25 mouse cellular contexts compared by ENCODE assay signal in genomic region chr10:92651266-92651665, GRCm38 (mm10).
A peak's percentile ranks its signal among the peaks of the same experiment; 100 is the strongest.
DNase-seq lines count a peak whose midpoint lies in the region; ATAC-seq and TF ChIP-seq lines count a peak whose summit lies in the region.
"Had no signal": no experiment of that assay in that cellular context is flagged by ENCODE, and none has a peak within 500 bp of the region (broad histone marks: within the 10 kb centered on the region; RNA-seq: fewer than 3 reads in every experiment).

No protein-coding gene starts in this region.

- WGBS in cerebellum, adult 2 months: 49% methylated on average over 3 of the region's 3 CpGs
- WGBS in hindbrain, embryonic 10.5 days: 93% methylated on average over 3 of the region's 3 CpGs
- WGBS in hindbrain, embryonic 13.5 days: 92% methylated on average over 3 of the region's 3 CpGs
- WGBS in midbrain, embryonic 10.5 days: 89% methylated on average over 3 of the region's 3 CpGs
- 94% methylated on average over 3 of the region's 3 CpGs for WGBS in midbrain, embryonic 11.5 days

- DNase-seq in cerebellum, adult 2 months: peak; percentile 9 to 24
- no peak for DNase-seq in cerebellum, adult 11-12 months
- DNase-seq in cerebellum, postnatal 14 days: peak; percentile 51 to 56
- no peak for DNase-seq in cerebellum, adult 8-10 months
- no peak for DNase-seq in hindbrain, embryonic 10.5 days (ENCODE audit: low spot score)
- no peak for DNase-seq in midbrain, embryonic 10.5 days (ENCODE audit: low spot score)
- no peak for DNase-seq in midbrain, embryonic 11.5 days (ENCODE audit: low spot score, missing footprints)
- DNase-seq: adrenal gland, adult 8-10 months; adrenal gland, postnatal 25 days; embryo, embryonic 11 days; forebrain, postnatal 0 days; gastrocnemius, adult 2 months; gastrocnemius, postnatal 14 days; heart, adult 11 months; kidney, adult 11 months; kidney, adult 8-10 months had no signal

- no peak overlapping the region for H3K27ac ChIP-seq in cerebellum, adult 2 months (ENCODE audit: insufficient read depth, low read length)
- 0 out of 2 replicates have a peak overlapping the region, but pooled peaks have one; percentile 12 for H3K27ac ChIP-seq in hindbrain, embryonic 10.5 days
- no peak overlapping the region for H3K27ac ChIP-seq in hindbrain, embryonic 13.5 days
- 0 out of 2 replicates have a peak overlapping the region, but pooled peaks have one; percentile 2 for H3K27ac ChIP-seq in midbrain, embryonic 10.5 days (replicated peaks)
- H3K27ac ChIP-seq in midbrain, embryonic 11.5 days (ENCODE audit: low read depth, low read length): no peak overlapping the region
- H3K27ac ChIP-seq: embryonic facial prominence, embryonic 10.5 days; embryonic facial prominence, embryonic 13.5 days; gastrocnemius, adult 2 months; hindbrain, embryonic 15.5 days; intestine, embryonic 15.5 days had no signal

- H3K4me2 ChIP-seq in hindbrain, embryonic 13.5 days: no peak overlapping the region
- H3K4me2 ChIP-seq in midbrain, embryonic 11.5 days: no peak overlapping the region
- H3K4me2 ChIP-seq: embryonic facial prominence, embryonic 13.5 days; heart, embryonic 11.5 days; hindbrain, embryonic 15.5 days; intestine, embryonic 15.5 days had no signal

- no peak for TF ChIP-seq POLR2A in cerebellum, adult 2 months (IDR thresholded peaks at IDR 0.05; ENCODE audit: borderline replicate concordance, insufficient read depth, low read length)

- H3K4me3 ChIP-seq in cerebellum, adult 2 months (replicated peaks; ENCODE audit: insufficient read depth, low read depth, low read length): no peak overlapping the region
- H3K4me3 ChIP-seq in hindbrain, embryonic 10.5 days: no peak overlapping the region
- no peak overlapping the region for H3K4me3 ChIP-seq in hindbrain, embryonic 13.5 days
- no peak overlapping the region for H3K4me3 ChIP-seq in midbrain, embryonic 10.5 days
- no peak overlapping the region for H3K4me3 ChIP-seq in midbrain, embryonic 11.5 days (ENCODE audit: low read depth, low read length)
- H3K4me3 ChIP-seq: embryonic facial prominence, embryonic 10.5 days; embryonic facial prominence, embryonic 13.5 days; erythroblast, embryonic 14.5 days; gastrocnemius, adult 2 months; hindbrain, embryonic 15.5 days; intestine, embryonic 15.5 days had no signal

- no peaks in the 10 kb centered on the region for H3K4me1 ChIP-seq in cerebellum, adult 2 months (ENCODE audit: control insufficient read depth, insufficient read depth, low read length)
- peaks cover 11% of the 10 kb centered on the region for H3K4me1 ChIP-seq in hindbrain, embryonic 10.5 days (replicated peaks)
- H3K4me1 ChIP-seq in hindbrain, embryonic 13.5 days (replicated peaks): peaks cover 7% of the 10 kb centered on the region; the same call in 1 of the 2 replicates
- peaks cover 26% of the 10 kb centered on the region for H3K4me1 ChIP-seq in midbrain, embryonic 10.5 days
- 0 out of 2 replicates have a peak, but pooled peaks cover 3% of the 10 kb centered on the region for H3K4me1 ChIP-seq in midbrain, embryonic 11.5 days (ENCODE audit: control insufficient read depth, insufficient read depth, low read length)
- H3K4me1 ChIP-seq: intestine, embryonic 15.5 days had no signal

- H3K27me3 ChIP-seq in cerebellum, adult 2 months (ENCODE audit: control insufficient read depth, insufficient read depth, low read length): no peaks in the 10 kb centered on the region; the same call in 1 of the 2 replicates
- H3K27me3 ChIP-seq in hindbrain, embryonic 10.5 days (ENCODE audit: insufficient read depth, poor library complexity, severe bottlenecking): no peaks in the 10 kb centered on the region
- no peaks in the 10 kb centered on the region for H3K27me3 ChIP-seq in hindbrain, embryonic 13.5 days
- H3K27me3 ChIP-seq in midbrain, embryonic 10.5 days (ENCODE audit: low read depth, poor library complexity, severe bottlenecking): peaks cover 8% of the 10 kb centered on the region; the same call in 1 of the 2 replicates
- H3K27me3 ChIP-seq in midbrain, embryonic 11.5 days (ENCODE audit: control insufficient read depth, insufficient read depth, low read length): no peaks in the 10 kb centered on the region
- H3K27me3 ChIP-seq: embryonic facial prominence, embryonic 13.5 days; hindbrain, embryonic 15.5 days; intestine, embryonic 15.5 days had no signal

- H3K9me3 ChIP-seq in hindbrain, embryonic 10.5 days: no peaks in the 10 kb centered on the region
- no peaks in the 10 kb centered on the region for H3K9me3 ChIP-seq in hindbrain, embryonic 13.5 days
- H3K9me3 ChIP-seq in midbrain, embryonic 10.5 days (replicated peaks): no peaks in the 10 kb centered on the region
- H3K9me3 ChIP-seq in midbrain, embryonic 11.5 days (ENCODE audit: control insufficient read depth, low read length): no peaks in the 10 kb centered on the region
- H3K9me3 ChIP-seq: embryonic facial prominence, embryonic 10.5 days; embryonic facial prominence, embryonic 13.5 days; hindbrain, embryonic 15.5 days; intestine, embryonic 15.5 days had no signal

- no peak overlapping the region for H3K9ac ChIP-seq in hindbrain, embryonic 13.5 days
- H3K9ac ChIP-seq in midbrain, embryonic 11.5 days (ENCODE audit: low read length): no peak overlapping the region
- H3K9ac ChIP-seq: embryonic facial prominence, embryonic 13.5 days; forebrain, postnatal 0 days; hindbrain, embryonic 15.5 days; intestine, embryonic 15.5 days had no signal

- TF ChIP-seq CTCF in cerebellum, adult 2 months (IDR thresholded peaks at IDR 0.05; ENCODE audit: borderline replicate concordance, insufficient read depth, low read depth, low read length): no peak

- no peaks in the 10 kb centered on the region for H3K36me3 ChIP-seq in hindbrain, embryonic 10.5 days
- no peaks in the 10 kb centered on the region for H3K36me3 ChIP-seq in hindbrain, embryonic 13.5 days
- no peaks in the 10 kb centered on the region for H3K36me3 ChIP-seq in midbrain, embryonic 10.5 days
- H3K36me3 ChIP-seq in midbrain, embryonic 11.5 days (ENCODE audit: control insufficient read depth, insufficient read depth, low read length): no peaks in the 10 kb centered on the region
- H3K36me3 ChIP-seq: embryonic facial prominence, embryonic 10.5 days; embryonic facial prominence, embryonic 13.5 days; hindbrain, embryonic 15.5 days; intestine, embryonic 15.5 days had no signal

- no peak for ATAC-seq in hindbrain, embryonic 13.5 days (ENCODE audit: low FRiP score)
- ATAC-seq in midbrain, embryonic 11.5 days (ENCODE audit: low FRiP score): no peak
- ATAC-seq: activated CD4-positive, CD25-positive, alpha-beta regulatory T cell, adult 4 months; forebrain, embryonic 14.5 days; forebrain, postnatal 0 days; intestine, embryonic 15.5 days had no signal

Comparison
In these comparisons a context has a peak if more than half of its experiments do, and no peak if none do; other contexts are left out.
1. DNase-seq: peak in cerebellum, adult 2 months (2 of 2) and cerebellum, postnatal 14 days (2 of 2); none in cerebellum, adult 11-12 months (single experiment), cerebellum, adult 8-10 months (single experiment), hindbrain, embryonic 10.5 days (single experiment), midbrain, embryonic 10.5 days (single experiment) and midbrain, embryonic 11.5 days (single experiment).
2. H3K27ac ChIP-seq: peak in hindbrain, embryonic 10.5 days (single experiment) and midbrain, embryonic 10.5 days (single experiment); none in cerebellum, adult 2 months (single experiment), hindbrain, embryonic 13.5 days (single experiment) and midbrain, embryonic 11.5 days (single experiment).